Mouse (Mus musculus): ENCODE measurements at regions not wholly inside any gene's neighbourhood (a gene's known extent, or its start where the extent isn't known, plus 50 kb on each side); places are given as distances from the start of the nearest gene placed in this dataset.

- TF ChIP-seq USF2 (conservative IDR thresholded peaks at IDR 0.05; ENCODE audit: low read depth, low read length), result no peak
- no peak for TF ChIP-seq POLR2AphosphoS2 (IDR thresholded peaks at IDR 0.05; ENCODE audit: low read depth, low read length)
- TF ChIP-seq TBP (conservative IDR thresholded peaks at IDR 0.05; ENCODE audit: low read depth, low read length), result no peak
- no peak for TF ChIP-seq CTCF (conservative IDR thresholded peaks at IDR 0.05 in 1 of 2, IDR thresholded peaks at IDR 0.05 in 1 of 2; ENCODE audit: low read depth in 2 of 2, low read length in 2 of 2)
- TF ChIP-seq MAX (IDR thresholded peaks at IDR 0.05; ENCODE audit: low read length), result no peak
- no peak for TF ChIP-seq ZNF384 (IDR thresholded peaks at IDR 0.05; ENCODE audit: low read depth, low read length)
- TF ChIP-seq POLR2A (IDR thresholded peaks at IDR 0.05; ENCODE audit: low read depth, low read length), result no peak
- no peak for TF ChIP-seq HCFC1 (IDR thresholded peaks at IDR 0.05; ENCODE audit: low read depth, low read length)
- no peak for TF ChIP-seq EP300 (IDR thresholded peaks at IDR 0.05; ENCODE audit: low read length)
- TF ChIP-seq NELFE (IDR thresholded peaks at IDR 0.05; ENCODE audit: low read depth, low read length), result no peak
- no peak for TF ChIP-seq ZMIZ1 (IDR thresholded peaks at IDR 0.05; ENCODE audit: low read depth, low read length)
- TF ChIP-seq TCF12 (IDR thresholded peaks at IDR 0.05; ENCODE audit: low read depth, low read length), result no peak
Observed at GRCm38 (mm10) chr1:39099246-39099645, 94.3 kb upstream of the Npas2 start.
